Mouse (Mus musculus) right cerebral cortex, postnatal 4 days (tissue): ENCODE data around the gene Gm13698.
"Not testable (repeated sequence)": the region's sequence is repeated elsewhere in the genome, so short reads cannot be mapped to it uniquely, and the experiment has no call there.

Source experiments
- DNase-seq: peaks from one replicate; pipeline ENCODE4 v3.0.0-alpha.2; 2022

Gm13698 gene

DNA sequence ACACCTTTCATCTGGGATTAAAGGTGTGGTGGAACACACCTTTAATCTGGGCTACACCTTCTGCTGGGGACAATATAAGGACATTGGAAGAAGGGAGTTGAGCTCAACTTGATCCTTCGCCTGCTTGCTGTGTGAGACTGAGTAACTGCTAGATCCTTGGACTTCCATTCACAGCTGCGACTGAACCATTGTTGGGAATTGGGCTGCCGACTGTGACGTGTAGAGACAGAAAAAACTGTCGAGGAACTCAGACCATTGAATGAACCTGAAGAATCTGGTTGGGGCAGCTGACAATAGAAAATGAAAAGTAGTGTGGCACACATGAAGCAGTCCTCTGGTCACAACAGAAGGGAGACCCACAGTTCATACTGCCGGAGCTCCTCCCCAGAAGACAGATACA is at the start of gene Gm13698:
Gene Gm13698, plus strand, starts transcription at position 301 of the 400 bp plus-strand sequence.
- not testable (repeated sequence) for DNase-seq

DNA sequence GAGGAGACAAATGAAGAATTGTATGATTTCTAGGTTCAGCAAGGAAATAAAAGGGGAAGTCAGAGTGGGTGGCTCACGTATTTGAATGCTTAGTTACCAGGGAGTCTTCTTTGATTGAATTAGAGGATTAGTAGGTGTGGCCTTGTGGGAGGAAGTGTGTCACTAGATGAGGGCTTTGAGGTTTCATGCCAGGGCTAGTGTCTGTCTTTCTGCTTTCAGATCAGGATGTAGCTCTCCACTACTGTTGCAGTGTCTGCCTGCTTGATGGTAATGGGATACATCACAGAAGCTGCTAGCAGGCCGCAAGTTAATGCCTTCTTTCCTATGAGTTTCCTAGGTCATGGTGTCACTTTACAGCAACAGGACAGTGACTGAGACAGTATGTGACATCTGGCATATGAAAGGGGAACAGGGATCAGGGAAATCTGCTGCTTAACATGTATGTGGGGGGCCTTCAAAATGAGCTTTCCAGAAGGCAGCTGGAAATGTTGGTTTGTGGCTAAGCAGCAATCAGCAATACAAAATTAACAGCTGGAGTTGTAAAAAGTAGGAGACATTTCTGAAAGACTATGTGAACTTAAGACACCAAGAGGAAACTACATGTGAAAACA is 25.9 kb upstream of the Gm13698 start:
- DNase-seq, result no peak

DNA sequence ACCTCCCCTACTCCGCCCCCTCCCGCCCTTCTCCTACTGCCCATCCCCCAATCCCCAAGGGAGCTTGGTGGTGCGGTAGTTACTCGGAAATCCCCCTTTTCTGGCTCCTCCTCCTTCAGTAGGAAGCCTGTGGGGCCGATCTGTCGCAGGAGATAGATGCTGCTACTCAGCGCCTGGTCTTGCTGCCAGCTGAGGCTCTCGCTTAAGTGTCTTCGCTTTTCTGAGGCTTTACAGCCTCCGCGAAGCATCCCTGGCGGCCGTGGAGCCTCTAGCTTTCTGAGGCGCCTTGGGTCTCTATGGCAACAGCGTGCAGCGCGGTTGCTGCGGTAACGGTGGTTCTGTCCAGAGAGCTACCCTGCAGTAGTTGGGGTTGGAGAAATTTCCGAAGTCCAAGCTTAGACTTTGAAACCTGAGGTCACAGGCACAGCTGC is 14.5 kb upstream of the Gm13698 start, which contains the start of gene Zswim2:
Gene Zswim2, minus strand, starts transcription at position 298 of the 431 bp plus-strand sequence.
- DNase-seq, result peak; percentile 77

DNA sequence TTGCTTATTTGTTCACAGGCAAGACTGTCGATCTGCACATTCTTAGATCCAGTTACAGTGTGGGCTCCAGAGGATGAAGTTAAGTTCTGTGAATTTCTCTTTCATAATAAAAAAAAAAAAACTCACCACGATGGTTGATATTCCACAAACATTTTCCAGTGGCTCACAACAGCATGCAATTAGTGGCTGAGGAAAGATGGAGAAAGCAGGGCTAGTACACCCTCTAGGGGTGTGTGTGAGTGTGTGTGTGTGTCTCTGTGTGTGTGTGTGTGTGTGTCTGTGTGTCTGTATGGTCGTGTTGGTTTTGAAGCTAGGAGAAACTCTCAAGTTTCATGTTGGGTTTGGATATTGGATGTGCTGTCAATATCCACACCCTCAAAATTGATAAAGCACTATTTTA is 14.1 kb upstream of the Gm13698 start:
- DNase-seq, result no peak

DNA sequence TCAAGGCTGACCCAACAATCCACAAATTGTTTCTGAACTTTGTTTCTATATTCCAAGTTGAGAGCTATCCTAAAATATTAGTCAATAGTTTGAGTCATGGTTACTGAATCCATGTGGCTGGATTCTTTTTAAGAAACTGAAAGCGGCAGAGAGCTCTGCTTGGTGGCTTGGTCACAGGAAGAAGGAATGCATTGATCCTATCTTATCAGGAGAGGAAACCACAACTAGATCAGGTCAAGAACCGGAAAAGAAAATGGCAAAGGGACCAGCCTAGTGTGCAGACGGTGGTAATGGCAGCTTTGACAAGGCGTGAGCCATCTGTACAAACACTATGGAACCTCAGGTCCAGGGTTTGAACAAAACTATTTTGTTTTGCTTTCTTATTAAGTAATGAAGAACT is 13.7 kb upstream of the Gm13698 start:
- DNase-seq, result no peak

DNA sequence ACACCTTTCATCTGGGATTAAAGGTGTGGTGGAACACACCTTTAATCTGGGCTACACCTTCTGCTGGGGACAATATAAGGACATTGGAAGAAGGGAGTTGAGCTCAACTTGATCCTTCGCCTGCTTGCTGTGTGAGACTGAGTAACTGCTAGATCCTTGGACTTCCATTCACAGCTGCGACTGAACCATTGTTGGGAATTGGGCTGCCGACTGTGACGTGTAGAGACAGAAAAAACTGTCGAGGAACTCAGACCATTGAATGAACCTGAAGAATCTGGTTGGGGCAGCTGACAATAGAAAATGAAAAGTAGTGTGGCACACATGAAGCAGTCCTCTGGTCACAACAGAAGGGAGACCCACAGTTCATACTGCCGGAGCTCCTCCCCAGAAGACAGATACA is 5.7 kb downstream of the Gm13698 start, which contains the start of gene Gm13693:
Gene Gm13693, plus strand, starts transcription at position 301 of the 400 bp plus-strand sequence.
- DNase-seq, result not testable (repeated sequence)

DNA sequence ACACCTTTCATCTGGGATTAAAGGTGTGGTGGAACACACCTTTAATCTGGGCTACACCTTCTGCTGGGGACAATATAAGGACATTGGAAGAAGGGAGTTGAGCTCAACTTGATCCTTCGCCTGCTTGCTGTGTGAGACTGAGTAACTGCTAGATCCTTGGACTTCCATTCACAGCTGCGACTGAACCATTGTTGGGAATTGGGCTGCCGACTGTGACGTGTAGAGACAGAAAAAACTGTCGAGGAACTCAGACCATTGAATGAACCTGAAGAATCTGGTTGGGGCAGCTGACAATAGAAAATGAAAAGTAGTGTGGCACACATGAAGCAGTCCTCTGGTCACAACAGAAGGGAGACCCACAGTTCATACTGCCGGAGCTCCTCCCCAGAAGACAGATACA is 11.5 kb downstream of the Gm13698 start, which contains the start of gene Gm13695:
Gene Gm13695, plus strand, starts transcription at position 301 of the 400 bp plus-strand sequence.
- DNase-seq, result not testable (repeated sequence)

DNA sequence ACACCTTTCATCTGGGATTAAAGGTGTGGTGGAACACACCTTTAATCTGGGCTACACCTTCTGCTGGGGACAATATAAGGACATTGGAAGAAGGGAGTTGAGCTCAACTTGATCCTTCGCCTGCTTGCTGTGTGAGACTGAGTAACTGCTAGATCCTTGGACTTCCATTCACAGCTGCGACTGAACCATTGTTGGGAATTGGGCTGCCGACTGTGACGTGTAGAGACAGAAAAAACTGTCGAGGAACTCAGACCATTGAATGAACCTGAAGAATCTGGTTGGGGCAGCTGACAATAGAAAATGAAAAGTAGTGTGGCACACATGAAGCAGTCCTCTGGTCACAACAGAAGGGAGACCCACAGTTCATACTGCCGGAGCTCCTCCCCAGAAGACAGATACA is 17.3 kb downstream of the Gm13698 start, which contains the start of gene Gm13696:
Gene Gm13696, plus strand, starts transcription at position 301 of the 400 bp plus-strand sequence.
- DNase-seq, result not testable (repeated sequence)

DNA sequence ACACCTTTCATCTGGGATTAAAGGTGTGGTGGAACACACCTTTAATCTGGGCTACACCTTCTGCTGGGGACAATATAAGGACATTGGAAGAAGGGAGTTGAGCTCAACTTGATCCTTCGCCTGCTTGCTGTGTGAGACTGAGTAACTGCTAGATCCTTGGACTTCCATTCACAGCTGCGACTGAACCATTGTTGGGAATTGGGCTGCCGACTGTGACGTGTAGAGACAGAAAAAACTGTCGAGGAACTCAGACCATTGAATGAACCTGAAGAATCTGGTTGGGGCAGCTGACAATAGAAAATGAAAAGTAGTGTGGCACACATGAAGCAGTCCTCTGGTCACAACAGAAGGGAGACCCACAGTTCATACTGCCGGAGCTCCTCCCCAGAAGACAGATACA is 23.1 kb downstream of the Gm13698 start, which contains the start of gene Gm13694:
Gene Gm13694, plus strand, starts transcription at position 301 of the 400 bp plus-strand sequence.
- not testable (repeated sequence) for DNase-seq

DNA sequence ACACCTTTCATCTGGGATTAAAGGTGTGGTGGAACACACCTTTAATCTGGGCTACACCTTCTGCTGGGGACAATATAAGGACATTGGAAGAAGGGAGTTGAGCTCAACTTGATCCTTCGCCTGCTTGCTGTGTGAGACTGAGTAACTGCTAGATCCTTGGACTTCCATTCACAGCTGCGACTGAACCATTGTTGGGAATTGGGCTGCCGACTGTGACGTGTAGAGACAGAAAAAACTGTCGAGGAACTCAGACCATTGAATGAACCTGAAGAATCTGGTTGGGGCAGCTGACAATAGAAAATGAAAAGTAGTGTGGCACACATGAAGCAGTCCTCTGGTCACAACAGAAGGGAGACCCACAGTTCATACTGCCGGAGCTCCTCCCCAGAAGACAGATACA is 28.9 kb downstream of the Gm13698 start, which contains the start of gene Gm13697:
Gene Gm13697, plus strand, starts transcription at position 301 of the 400 bp plus-strand sequence.
- not testable (repeated sequence) for DNase-seq

DNA sequence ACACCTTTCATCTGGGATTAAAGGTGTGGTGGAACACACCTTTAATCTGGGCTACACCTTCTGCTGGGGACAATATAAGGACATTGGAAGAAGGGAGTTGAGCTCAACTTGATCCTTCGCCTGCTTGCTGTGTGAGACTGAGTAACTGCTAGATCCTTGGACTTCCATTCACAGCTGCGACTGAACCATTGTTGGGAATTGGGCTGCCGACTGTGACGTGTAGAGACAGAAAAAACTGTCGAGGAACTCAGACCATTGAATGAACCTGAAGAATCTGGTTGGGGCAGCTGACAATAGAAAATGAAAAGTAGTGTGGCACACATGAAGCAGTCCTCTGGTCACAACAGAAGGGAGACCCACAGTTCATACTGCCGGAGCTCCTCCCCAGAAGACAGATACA is 34.8 kb downstream of the Gm13698 start, which contains the start of gene Gm13691:
Gene Gm13691, plus strand, starts transcription at position 301 of the 400 bp plus-strand sequence.
- not testable (repeated sequence) for DNase-seq

DNA sequence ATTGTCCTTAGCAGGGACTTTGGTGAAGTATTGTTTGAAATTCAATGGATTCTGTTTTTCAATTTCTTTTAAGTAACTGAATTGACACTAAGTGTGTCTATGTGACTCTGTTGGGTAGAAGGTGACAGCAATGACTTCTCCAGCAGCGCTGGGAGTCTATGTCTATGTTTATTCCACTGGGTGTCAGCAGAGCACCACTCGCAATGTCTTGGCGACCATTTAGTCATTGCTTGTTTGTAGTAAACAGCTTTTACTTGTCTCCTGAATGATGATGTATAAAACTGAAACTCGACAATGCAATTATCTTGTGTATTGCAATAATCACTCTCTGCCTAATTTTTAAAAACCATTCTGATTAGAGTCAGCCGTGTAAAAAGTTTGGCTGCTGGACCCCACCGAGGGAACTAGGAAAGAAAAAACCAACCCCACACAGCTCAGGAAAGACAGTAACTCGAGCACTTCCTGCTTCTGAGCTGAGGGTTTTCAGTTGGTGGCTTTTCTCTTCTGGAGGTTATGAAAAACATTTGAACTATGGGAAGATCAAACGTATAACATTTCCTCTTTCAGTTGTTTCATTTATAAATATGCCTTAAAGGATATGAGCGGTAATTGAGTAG is 38.3 kb downstream of the Gm13698 start:
- not testable (repeated sequence) for DNase-seq

DNA sequence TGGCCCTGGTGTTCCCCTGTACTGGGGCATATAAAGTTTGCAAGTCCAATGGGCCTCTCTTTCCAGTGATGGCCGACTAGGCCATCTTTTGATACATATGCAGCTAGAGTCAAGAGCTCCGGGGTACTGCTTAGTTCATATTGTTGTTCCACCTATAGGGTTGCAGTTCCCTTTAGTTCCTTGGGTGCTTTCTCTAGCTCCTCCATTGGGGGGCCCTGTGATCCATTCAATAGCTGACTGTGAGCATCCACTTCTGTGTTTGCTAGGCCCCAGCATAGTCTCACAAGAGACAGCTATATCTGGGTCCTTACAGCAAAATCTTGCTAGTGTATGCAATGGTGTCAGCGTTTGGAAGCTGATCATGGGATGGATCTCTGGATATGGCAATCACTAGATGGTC is 39.0 kb downstream of the Gm13698 start:
- not testable (repeated sequence) for DNase-seq
